Mouse (Mus musculus) megakaryocyte, embryonic 14.5 days (primary cell): Measurements from ENCODE around the gene Shc3.

ENCODE experiments used
- FLI1 ChIP-seq: IDR thresholded peaks from 2 replicates; pipeline ENCODE4 v1.6.1; 2012; ENCODE audit warnings: low read length, inconsistent platforms, mixed read lengths
- GATA1 ChIP-seq: IDR thresholded peaks from 3 replicates; pipeline ENCODE4 v1.6.1; 2012; ENCODE audit warnings: mixed read lengths, low read length, inconsistent platforms, borderline replicate concordance

GRCm38 (mm10) chr13:51490195-51490594, 79.0 kb downstream of the Shc3 start:
- TF ChIP-seq GATA1 (no peak), FLI1 (no peak)
